ENCODE assay signal across 10 mouse cellular contexts in genomic region chr8:71383860-71384259, GRCm38 (mm10). TPM values are rescaled to one million over a fixed set of nuclear protein-coding genes. Genes with fewer than 3 reads are reported as not detected.
DNase-seq lines count a peak whose midpoint lies in the region; ATAC-seq and TF ChIP-seq lines count a peak whose summit lies in the region.
"Had no signal": no experiment of that assay in that cellular context is flagged by ENCODE, and none has a peak within 500 bp of the region (broad histone marks: within the 10 kb centered on the region; RNA-seq: fewer than 3 reads in every experiment).

No protein-coding gene starts in this region.

- no peak for TF ChIP-seq POLR2A in kidney, adult 2 months (IDR thresholded peaks at IDR 0.05; ENCODE audit: low read depth, low read length)
- TF ChIP-seq POLR2A in lung, adult 2 months (IDR thresholded peaks at IDR 0.05; ENCODE audit: borderline replicate concordance, extremely low read depth, low read depth, low read length), result peak; percentile 57; the same call in 1 of the 2 replicates

- no peak overlapping the region for H3K4me3 ChIP-seq in kidney, adult 2 months (ENCODE audit: insufficient read depth, low read depth, low read length)
- H3K4me3 ChIP-seq in E14TG2a.4 (replicated peaks; ENCODE audit: low read length), result peak overlapping the region; percentile 43
- H3K4me3 ChIP-seq in embryonic facial prominence, embryonic 11.5 days (ENCODE audit: low read depth, low read length), result no peak overlapping the region
- H3K4me3 ChIP-seq in lung, adult 2 months (replicated peaks; ENCODE audit: extremely low read depth, low read depth, low read length), result no peak overlapping the region

- H3K36me3 ChIP-seq in kidney, adult 2 months (ENCODE audit: control insufficient read depth, insufficient read depth, low read length), result no peaks in the 10 kb centered on the region
- H3K36me3 ChIP-seq in E14TG2a.4 (ENCODE audit: insufficient read depth, low read length), result peaks cover 6% of the 10 kb centered on the region
- H3K36me3 ChIP-seq in embryonic facial prominence, embryonic 11.5 days (replicated peaks; ENCODE audit: control insufficient read depth, insufficient read depth, low read depth, low read length), result no peaks in the 10 kb centered on the region

- 33% methylated on average over 3 of the region's 3 CpGs for WGBS in kidney, adult 2 months
- WGBS in embryonic facial prominence, embryonic 11.5 days, result 34% methylated on average over 3 of the region's 3 CpGs
- WGBS in lung, adult 2 months, result 41% methylated on average over 3 of the region's 3 CpGs

- no peaks in the 10 kb centered on the region for H3K9me3 ChIP-seq in E14TG2a.4 (ENCODE audit: low read length)
- H3K9me3 ChIP-seq in embryonic facial prominence, embryonic 11.5 days (replicated peaks; ENCODE audit: control insufficient read depth, low read length), result no peaks in the 10 kb centered on the region

- H3K4me2 ChIP-seq in embryonic facial prominence, embryonic 11.5 days (ENCODE audit: low read depth, low read length), result no peak overlapping the region

- no peak overlapping the region; the same call in 1 of the 2 replicates for H3K9ac ChIP-seq in embryonic facial prominence, embryonic 11.5 days (replicated peaks; ENCODE audit: low read length)

- TF ChIP-seq CTCF in kidney, adult 2 months (conservative IDR thresholded peaks at IDR 0.05; ENCODE audit: insufficient read depth, insufficient read length, low read depth, low read length), result no peak
- TF ChIP-seq CTCF in E14TG2a.4 (conservative IDR thresholded peaks at IDR 0.05; ENCODE audit: low read length), result no peak
- no peak for TF ChIP-seq CTCF in lung, adult 2 months (IDR thresholded peaks at IDR 0.05; ENCODE audit: insufficient read depth, low read length)

- H3K27me3 ChIP-seq in kidney, adult 2 months (replicated peaks; ENCODE audit: control insufficient read depth, insufficient read depth, low read length), result no peaks in the 10 kb centered on the region
- H3K27me3 ChIP-seq in E14TG2a.4 (ENCODE audit: insufficient read depth, low read length), result peaks cover 20% of the 10 kb centered on the region
- no peaks in the 10 kb centered on the region for H3K27me3 ChIP-seq in embryonic facial prominence, embryonic 11.5 days (ENCODE audit: control insufficient read depth, insufficient read depth, low read length)
- H3K27me3 ChIP-seq: CH12.LX had no signal

- H3K4me1 ChIP-seq in kidney, adult 2 months (ENCODE audit: control insufficient read depth, insufficient read depth, low read length), result peaks cover 22% of the 10 kb centered on the region
- peaks cover 84% of the 10 kb centered on the region for H3K4me1 ChIP-seq in E14TG2a.4 (replicated peaks; ENCODE audit: low read depth, low read length)
- peaks cover 8% of the 10 kb centered on the region for H3K4me1 ChIP-seq in embryonic facial prominence, embryonic 11.5 days (ENCODE audit: control insufficient read depth, insufficient read depth, low read length)
- H3K4me1 ChIP-seq in lung, adult 2 months (ENCODE audit: control insufficient read depth, insufficient read depth, low read length), result peaks cover 20% of the 10 kb centered on the region

- no peak for DNase-seq in kidney, adult 2 months
- DNase-seq in kidney, adult 8-10 months, result no peak
- DNase-seq in embryonic facial prominence, embryonic 11.5 days (ENCODE audit: low spot score), result no peak
- DNase-seq in lung, adult 2 months, result no peak
- DNase-seq in right cerebral cortex, postnatal 14 days, result no peak
- DNase-seq: cerebellum, postnatal 36 days; thymus, postnatal 36 days had no signal

- no peak for ATAC-seq in embryonic facial prominence, embryonic 11.5 days (replicated peaks; ENCODE audit: insufficient number of reproducible peaks, low FRiP score, low TSS enrichment, low read depth)
- no peak for ATAC-seq in inflammation-experienced regulatory T-cells, adult 6 months

- H3K27ac ChIP-seq in kidney, adult 2 months (ENCODE audit: insufficient read depth, low read depth, low read length), result peak overlapping the region; percentile 96
- peak overlapping the region; percentile 56; the same call in 1 of the 2 replicates for H3K27ac ChIP-seq in embryonic facial prominence, embryonic 11.5 days (replicated peaks; ENCODE audit: low read depth, low read length)

RNA-seq across cellular contexts. Expression of gene Nr2f6, which starts 2.1 kb away (rescaled TPM):
- 177 and 264 TPM in 2 replicates for polyA plus RNA-seq in kidney, adult 2 months (2012; rRNA removed)
- polyA plus RNA-seq in embryonic facial prominence, embryonic 11.5 days (2014; fragmentation: Nextera tagmentation; extraction: Ambion mirVana), result 53.7 and 62.5 TPM in 2 replicates
- 133 and 205 TPM in 2 replicates for polyA plus RNA-seq in lung, adult 2 months (2012; rRNA removed)
- polyA plus RNA-seq in inflammation-experienced regulatory T-cells, adult 6 months (2017; shearing (Covaris generic)), result 1 to 10 TPM in 2 of 3 experiments, under 1 TPM in 1; 0.93 to 2.4 (median 1.1) TPM

RNA-seq across cellular contexts. Expression of gene Ushbp1, which starts 11.7 kb away (rescaled TPM):
- polyA plus RNA-seq in kidney, adult 2 months (2012; rRNA removed), result 38.5 and 43.4 TPM in 2 replicates
- 2.9 and 4.3 TPM in 2 replicates for polyA plus RNA-seq in embryonic facial prominence, embryonic 11.5 days (2014; fragmentation: Nextera tagmentation; extraction: Ambion mirVana)
- 155 and 170 TPM in 2 replicates for polyA plus RNA-seq in lung, adult 2 months (2012; rRNA removed)
- polyA plus RNA-seq in inflammation-experienced regulatory T-cells, adult 6 months (2017; shearing (Covaris generic)), result under 1 TPM in 2 of 3 experiments, not detected in 1; 0.13 to 0.21 TPM

RNA-seq across cellular contexts. Expression of gene Ocel1, which starts 12.8 kb away (rescaled TPM):
- polyA plus RNA-seq in kidney, adult 2 months (2012; rRNA removed), result 12.5 and 14.2 TPM in 2 replicates
- 2.1 and 2.2 TPM in 2 replicates for polyA plus RNA-seq in embryonic facial prominence, embryonic 11.5 days (2014; fragmentation: Nextera tagmentation; extraction: Ambion mirVana)
- 16.9 and 21.1 TPM in 2 replicates for polyA plus RNA-seq in lung, adult 2 months (2012; rRNA removed)
- 1 to 10 TPM; 3.3 to 4.7 (median 4.5) TPM for polyA plus RNA-seq in inflammation-experienced regulatory T-cells, adult 6 months (2017; shearing (Covaris generic))

RNA-seq across cellular contexts. Expression of gene Babam1, which starts 12.8 kb away (rescaled TPM):
- polyA plus RNA-seq in kidney, adult 2 months (2012; rRNA removed), result 153 and 162 TPM in 2 replicates
- polyA plus RNA-seq in embryonic facial prominence, embryonic 11.5 days (2014; fragmentation: Nextera tagmentation; extraction: Ambion mirVana), result 93.6 and 111 TPM in 2 replicates
- 120 and 145 TPM in 2 replicates for polyA plus RNA-seq in lung, adult 2 months (2012; rRNA removed)
- 10 to 100 TPM; 52.0 to 70.5 (median 54.7) TPM for polyA plus RNA-seq in inflammation-experienced regulatory T-cells, adult 6 months (2017; shearing (Covaris generic))

RNA-seq across cellular contexts. Expression of gene Use1, which starts 17.2 kb away (rescaled TPM):
- polyA plus RNA-seq in kidney, adult 2 months (2012; rRNA removed), result 111 and 127 TPM in 2 replicates
- polyA plus RNA-seq in embryonic facial prominence, embryonic 11.5 days (2014; fragmentation: Nextera tagmentation; extraction: Ambion mirVana), result 78.0 and 81.0 TPM in 2 replicates
- 111 and 121 TPM in 2 replicates for polyA plus RNA-seq in lung, adult 2 months (2012; rRNA removed)
- polyA plus RNA-seq in inflammation-experienced regulatory T-cells, adult 6 months (2017; shearing (Covaris generic)), result 100 to 1,000 TPM; 185 to 341 (median 339) TPM

Comparison
In these comparisons a context has a peak if more than half of its experiments do, and no peak if none do; other contexts are left out.
1. RNA of gene Nr2f6, which starts 2.1 kb away (polyA plus RNA-seq): 177 to 264 TPM in kidney, adult 2 months, 133 to 205 TPM in lung, adult 2 months and 53.7 to 62.5 TPM in embryonic facial prominence, embryonic 11.5 days; 0.93 to 2.4 TPM in inflammation-experienced regulatory T-cells, adult 6 months; every median in the first group is over 10 times any median in the second.